Mouse (Mus musculus): Measurements from ENCODE around the gene Serbp1.

GRCm38 (mm10) chr6:67323788-67324187 is 85.8 kb downstream of the Serbp1 start:
- TF ChIP-seq CTCF (IDR thresholded peaks at IDR 0.05; ENCODE audit: extremely low read depth, insufficient read length, insufficient replicate concordance, low read depth, low read length) (no peak), POLR2A (IDR thresholded peaks at IDR 0.05; ENCODE audit: low read depth, low read length) (no peak)

Data from small intestine, adult 2 months (tissue).